Mouse (Mus musculus) thymus, postnatal 36 days (tissue): ENCODE data around the gene Kif3c.
"Not testable (repeated sequence)": the region's sequence is repeated elsewhere in the genome, so short reads cannot be mapped to it uniquely, and the experiment has no call there.

Experiments
- DNase-seq, 2 experiments: peaks; one replicate each; pipeline ENCODE4 v3.0.0; 2022; ENCODE audit warnings: mixed read lengths in 2 of 2

Gene Kif3c

GRCm38 (mm10) chr12:3370979-3371925 lies 6.3 kb downstream of the Kif3c start:
- no peak for DNase-seq

- no peak for DNase-seq
Measured at GRCm38 (mm10) chr12:3371991-3372390, 7.1 kb downstream of the Kif3c start.

GRCm38 (mm10) chr12:3373566-3373965 lies 8.6 kb downstream of the Kif3c start:
- no peak for DNase-seq

- DNase-seq: no peak
Measured at GRCm38 (mm10) chr12:3374552-3374951, 9.6 kb downstream of the Kif3c start.

- peak; percentile 9 to 22 for DNase-seq
Measured at GRCm38 (mm10) chr12:3377190-3377589, 12.3 kb downstream of the Kif3c start.

- DNase-seq: no peak
Measured at GRCm38 (mm10) chr12:3377755-3378154, 12.8 kb downstream of the Kif3c start.

- DNase-seq: no peak
Measured at GRCm38 (mm10) chr12:3384860-3385259, 19.9 kb downstream of the Kif3c start.

GRCm38 (mm10) chr12:3385271-3385670 lies 20.3 kb downstream of the Kif3c start:
- no peak for DNase-seq

- DNase-seq: no peak
Measured at GRCm38 (mm10) chr12:3385940-3386339, 21.0 kb downstream of the Kif3c start.

- DNase-seq: no peak
Measured at GRCm38 (mm10) chr12:3387891-3388290, 23.0 kb downstream of the Kif3c start.

- DNase-seq: no peak
Measured at GRCm38 (mm10) chr12:3389394-3389793, 24.5 kb downstream of the Kif3c start.

GRCm38 (mm10) chr12:3390071-3390470 lies 25.1 kb downstream of the Kif3c start:
- no peak for DNase-seq

GRCm38 (mm10) chr12:3390577-3391262 lies 25.8 kb downstream of the Kif3c start:
- peak; percentile 69 to 71 for DNase-seq

- DNase-seq: no peak
Measured at GRCm38 (mm10) chr12:3391276-3391675, 26.3 kb downstream of the Kif3c start.

GRCm38 (mm10) chr12:3393140-3393539 lies 28.2 kb downstream of the Kif3c start:
- DNase-seq: no peak

- DNase-seq: no peak
Measured at GRCm38 (mm10) chr12:3396931-3397330, 32.0 kb downstream of the Kif3c start.

- not testable (repeated sequence) for DNase-seq
Measured at GRCm38 (mm10) chr12:3405662-3406061, 40.7 kb downstream of the Kif3c start.

GRCm38 (mm10) chr12:3406585-3406984 lies 41.7 kb downstream of the Kif3c start:
- DNase-seq: no peak

- DNase-seq: no peak
Measured at GRCm38 (mm10) chr12:3414956-3415355, 50.0 kb downstream of the Kif3c start.

- no peak for DNase-seq
Measured at GRCm38 (mm10) chr12:3418761-3419160, 53.8 kb downstream of the Kif3c start.

- DNase-seq: no peak
Measured at GRCm38 (mm10) chr12:3420519-3420918, 55.6 kb downstream of the Kif3c start.

- DNase-seq: no peak
Measured at GRCm38 (mm10) chr12:3422786-3423185, 57.9 kb downstream of the Kif3c start.

GRCm38 (mm10) chr12:3424179-3424578 lies 59.2 kb downstream of the Kif3c start:
- DNase-seq: no peak
